Mouse (Mus musculus): ENCODE results near the gene Rcor3.

DNA sequence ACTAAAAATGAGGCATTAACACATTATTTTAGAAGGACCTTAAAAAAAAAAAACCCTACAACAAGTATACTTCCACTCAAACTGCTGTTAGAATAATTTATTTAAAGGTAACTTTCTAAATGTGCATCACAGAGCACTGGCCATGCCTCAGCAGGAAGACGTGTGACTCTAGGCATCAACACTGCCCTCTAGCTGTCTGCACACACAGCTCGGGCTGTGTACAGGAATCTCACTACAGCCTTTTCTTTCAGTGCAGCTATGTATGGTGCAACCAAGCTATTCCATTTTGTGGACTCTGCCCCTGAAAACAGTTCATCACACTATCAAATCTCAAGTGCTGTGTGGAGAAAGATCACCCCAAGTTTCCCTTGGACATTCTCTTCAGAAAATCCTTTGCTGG lies 30.5 kb downstream of the Rcor3 start:
- TF ChIP-seq POLR2A (IDR thresholded peaks at IDR 0.05; ENCODE audit: borderline replicate concordance, extremely low read depth, low read depth, low read length) (no peak), CTCF (IDR thresholded peaks at IDR 0.05; ENCODE audit: insufficient read depth, low read length) (peak; percentile 87)
